Mouse (Mus musculus): ENCODE measurements around the gene Tppp. TPM values are rescaled to one million over a fixed set of nuclear protein-coding genes. Genes with fewer than 3 reads are reported as not detected.
A peak's percentile ranks its signal among the peaks of the same experiment; 100 is the strongest.

Gene Tppp
- polyA plus RNA-seq (2014; fragmentation: Nextera tagmentation; extraction: Ambion mirVana) = 2.0 and 2.1 TPM in 2 replicates

DNA sequence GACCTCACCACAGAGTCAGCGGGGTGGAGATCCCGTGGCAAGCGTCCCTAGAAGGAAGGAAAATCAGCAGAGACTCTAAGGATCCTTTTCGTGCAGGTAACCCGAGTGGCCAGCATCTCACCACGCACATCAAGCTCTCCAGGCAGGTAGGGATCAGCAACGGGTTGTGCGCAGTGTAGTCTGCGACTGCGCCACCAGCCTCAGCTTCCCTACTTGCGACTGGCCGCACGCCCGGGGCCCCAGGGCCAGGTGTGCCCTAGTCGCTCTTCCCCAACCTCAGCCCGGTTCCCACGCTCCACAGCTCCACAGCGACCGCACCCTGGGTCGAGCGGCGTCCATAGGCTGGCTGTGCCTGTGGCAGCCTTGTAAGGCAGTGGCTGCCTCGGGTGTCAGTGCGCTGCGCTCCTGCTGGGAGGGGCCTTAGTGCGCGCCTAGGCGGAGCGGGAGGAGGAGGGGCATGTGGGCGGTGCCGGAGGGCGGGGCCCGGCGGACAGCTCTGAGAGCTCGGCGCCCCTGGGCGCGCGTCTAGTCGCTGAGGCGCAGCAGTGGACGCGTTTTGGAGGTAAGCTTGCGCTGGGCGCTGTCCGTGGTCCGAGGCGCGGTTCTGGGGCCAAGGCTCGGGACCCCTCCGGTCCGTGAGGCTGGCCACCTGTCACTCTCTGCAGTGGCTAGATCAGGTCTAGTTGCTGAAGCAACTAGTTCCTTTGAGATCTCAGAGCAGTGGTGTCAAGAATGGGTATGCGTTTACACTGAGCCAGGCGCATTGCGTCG is at the start of gene Tppp:
Gene Tppp, plus strand, starts transcription at position 460 of the 771 bp plus-strand sequence.
- Histone ChIP-seq H3K4me1 (replicated peaks; ENCODE audit: control insufficient read depth, insufficient read depth, low read length) (0 out of 2 replicates have a peak, but pooled peaks cover 5% of the 10 kb centered on the region), H3K4me3 (ENCODE audit: low read depth, low read length) (peak within 1 kb of the TSS; percentile 48)
- under 1% methylated on average over 49 of the region's 56 CpGs for WGBS

GRCm38 (mm10) chr13:73960117-73960652 is 49.0 kb upstream of the Tppp start:
- ATAC-seq (replicated peaks; ENCODE audit: low FRiP score, low TSS enrichment, low read depth) (no peak), DNase-seq (ENCODE audit: low spot score) (no peak)
- H3K4me2 ChIP-seq (ENCODE audit: low read length) = no peak overlapping the region
- no peaks in the 10 kb centered on the region for H3K4me1 ChIP-seq (replicated peaks; ENCODE audit: control insufficient read depth, insufficient read depth, low read length)
- H3K9ac ChIP-seq (ENCODE audit: low read length) = no peak overlapping the region
- no peaks in the 10 kb centered on the region for H3K9me3 ChIP-seq (ENCODE audit: control insufficient read depth, low read length)
- H3K27me3 ChIP-seq (replicated peaks; ENCODE audit: control insufficient read depth, insufficient read depth, low read length) = no peaks in the 10 kb centered on the region
- peaks cover 61% of the 10 kb centered on the region for H3K36me3 ChIP-seq (ENCODE audit: control insufficient read depth, insufficient read depth, low read length)
- no peak overlapping the region for H3K4me3 ChIP-seq (ENCODE audit: low read depth, low read length)
- 93% methylated on average over 10 of the region's 10 CpGs for WGBS
- no peak overlapping the region for H3K27ac ChIP-seq (ENCODE audit: low read depth)

More for the DNA sequence above, at the start of gene Tppp:
- H3K27ac ChIP-seq (ENCODE audit: low read depth) = no peak within 1 kb of the TSS
- H3K36me3 ChIP-seq (ENCODE audit: control insufficient read depth, insufficient read depth, low read length) = no peaks in the 10 kb centered on the region
- no peaks in the 10 kb centered on the region for H3K9me3 ChIP-seq (ENCODE audit: control insufficient read depth, low read length)
- peak within 1 kb of the TSS; percentile 82 for H3K4me2 ChIP-seq (ENCODE audit: low read length)
- peaks cover 29% of the 10 kb centered on the region for H3K27me3 ChIP-seq (replicated peaks; ENCODE audit: control insufficient read depth, insufficient read depth, low read length)
- ATAC-seq (replicated peaks; ENCODE audit: low FRiP score, low TSS enrichment, low read depth) = peak; percentile 95
- DNase-seq (ENCODE audit: low spot score) = peak; percentile 91
- peak within 1 kb of the TSS; percentile 37 for H3K9ac ChIP-seq (ENCODE audit: low read length)

- Histone ChIP-seq H3K27me3 (replicated peaks; ENCODE audit: control insufficient read depth, insufficient read depth, low read length) (no peaks in the 10 kb centered on the region), H3K9ac (ENCODE audit: low read length) (no peak overlapping the region), H3K9me3 (ENCODE audit: control insufficient read depth, low read length) (no peaks in the 10 kb centered on the region), H3K4me3 (ENCODE audit: low read depth, low read length) (no peak overlapping the region), H3K27ac (ENCODE audit: low read depth) (no peak overlapping the region), H3K36me3 (ENCODE audit: control insufficient read depth, insufficient read depth, low read length) (peaks cover 51% of the 10 kb centered on the region), H3K4me2 (ENCODE audit: low read length) (no peak overlapping the region), H3K4me1 (replicated peaks; ENCODE audit: control insufficient read depth, insufficient read depth, low read length) (no peaks in the 10 kb centered on the region)
- no peak for ATAC-seq (replicated peaks; ENCODE audit: low FRiP score, low TSS enrichment, low read depth)
- WGBS = 80% methylated on average over 4 of the region's 4 CpGs
- DNase-seq (ENCODE audit: low spot score) = no peak
Observed at GRCm38 (mm10) chr13:73961177-73961576, 48.0 kb upstream of the Tppp start.

DNA sequence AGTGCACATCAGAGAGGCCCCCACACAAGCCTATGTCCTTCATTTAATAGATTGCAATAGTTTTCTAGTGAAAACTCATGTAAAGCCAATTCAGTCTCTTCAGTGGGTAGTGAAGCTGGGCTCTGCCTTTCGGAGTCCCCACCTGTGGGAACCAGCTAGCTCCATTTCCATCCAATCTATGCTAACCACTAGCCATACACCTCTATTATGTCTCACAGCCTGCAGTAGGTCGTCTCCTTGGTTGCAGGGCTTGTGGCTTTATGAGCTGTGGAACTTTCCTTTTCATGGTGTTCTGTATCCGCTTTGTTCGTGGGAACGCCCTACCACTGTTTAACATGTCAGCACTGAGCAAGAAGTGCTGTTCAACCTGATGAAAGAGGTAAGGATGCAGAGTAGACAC is 45.7 kb upstream of the Tppp start, which contains the start of gene Zdhhc11:
Gene Zdhhc11, plus strand, starts transcription at position 301 of the 400 bp plus-strand sequence.
- Histone ChIP-seq H3K4me2 (ENCODE audit: low read length) (no peak within 1 kb of the TSS), H3K36me3 (ENCODE audit: control insufficient read depth, insufficient read depth, low read length) (peaks cover 28% of the 10 kb centered on the region), H3K9me3 (ENCODE audit: control insufficient read depth, low read length) (no peaks in the 10 kb centered on the region), H3K4me1 (replicated peaks; ENCODE audit: control insufficient read depth, insufficient read depth, low read length) (no peaks in the 10 kb centered on the region), H3K9ac (ENCODE audit: low read length) (no peak within 1 kb of the TSS), H3K4me3 (ENCODE audit: low read depth, low read length) (no peak within 1 kb of the TSS), H3K27ac (ENCODE audit: low read depth) (no peak within 1 kb of the TSS), H3K27me3 (replicated peaks; ENCODE audit: control insufficient read depth, insufficient read depth, low read length) (no peaks in the 10 kb centered on the region)
- ATAC-seq (replicated peaks; ENCODE audit: low FRiP score, low TSS enrichment, low read depth) (no peak), DNase-seq (ENCODE audit: low spot score) (no peak)
- 87% methylated on average over 5 of the region's 5 CpGs for WGBS

GRCm38 (mm10) chr13:73970545-73971448 is 38.4 kb upstream of the Tppp start:
- no peaks in the 10 kb centered on the region for H3K27me3 ChIP-seq (replicated peaks; ENCODE audit: control insufficient read depth, insufficient read depth, low read length)
- 28% methylated on average over 12 of the region's 12 CpGs for WGBS
- H3K9me3 ChIP-seq (ENCODE audit: control insufficient read depth, low read length) = no peaks in the 10 kb centered on the region
- H3K4me2 ChIP-seq (ENCODE audit: low read length) = peak overlapping the region; percentile 25; the same call in 1 of the 2 replicates
- H3K36me3 ChIP-seq (ENCODE audit: control insufficient read depth, insufficient read depth, low read length) = no peaks in the 10 kb centered on the region
- no peak overlapping the region for H3K9ac ChIP-seq (ENCODE audit: low read length)
- DNase-seq (ENCODE audit: low spot score) = peak; percentile 73
- H3K27ac ChIP-seq (ENCODE audit: low read depth) = no peak overlapping the region
- no peak overlapping the region for H3K4me3 ChIP-seq (ENCODE audit: low read depth, low read length)
- peaks cover 3% of the 10 kb centered on the region; the same call in 1 of the 2 replicates for H3K4me1 ChIP-seq (replicated peaks; ENCODE audit: control insufficient read depth, insufficient read depth, low read length)
- ATAC-seq (replicated peaks; ENCODE audit: low FRiP score, low TSS enrichment, low read depth) = peak; percentile 76

GRCm38 (mm10) chr13:73974523-73974922 is 34.7 kb upstream of the Tppp start:
- WGBS = 85% methylated on average over 3 of the region's 3 CpGs
- no peak for DNase-seq (ENCODE audit: low spot score)

GRCm38 (mm10) chr13:73976935-73977334 is 32.3 kb upstream of the Tppp start:
- Histone ChIP-seq H3K4me2 (ENCODE audit: low read length) (no peak overlapping the region), H3K4me3 (ENCODE audit: low read depth, low read length) (no peak overlapping the region), H3K9ac (ENCODE audit: low read length) (no peak overlapping the region), H3K36me3 (ENCODE audit: control insufficient read depth, insufficient read depth, low read length) (no peaks in the 10 kb centered on the region), H3K9me3 (ENCODE audit: control insufficient read depth, low read length) (no peaks in the 10 kb centered on the region), H3K4me1 (replicated peaks; ENCODE audit: control insufficient read depth, insufficient read depth, low read length) (no peaks in the 10 kb centered on the region), H3K27me3 (replicated peaks; ENCODE audit: control insufficient read depth, insufficient read depth, low read length) (no peaks in the 10 kb centered on the region), H3K27ac (ENCODE audit: low read depth) (no peak overlapping the region)
- DNase-seq (ENCODE audit: low spot score) = no peak
- no peak for ATAC-seq (replicated peaks; ENCODE audit: low FRiP score, low TSS enrichment, low read depth)
- WGBS = 81% methylated on average over 5 of the region's 5 CpGs

More at GRCm38 (mm10) chr13:73974523-73974922, 34.7 kb upstream of the Tppp start:
- no peak overlapping the region for H3K9ac ChIP-seq (ENCODE audit: low read length)
- no peaks in the 10 kb centered on the region for H3K36me3 ChIP-seq (ENCODE audit: control insufficient read depth, insufficient read depth, low read length)
- H3K4me1 ChIP-seq (replicated peaks; ENCODE audit: control insufficient read depth, insufficient read depth, low read length) = peaks cover 3% of the 10 kb centered on the region; the same call in 1 of the 2 replicates
- ATAC-seq (replicated peaks; ENCODE audit: low FRiP score, low TSS enrichment, low read depth) = no peak
- no peaks in the 10 kb centered on the region for H3K27me3 ChIP-seq (replicated peaks; ENCODE audit: control insufficient read depth, insufficient read depth, low read length)
- no peaks in the 10 kb centered on the region for H3K9me3 ChIP-seq (ENCODE audit: control insufficient read depth, low read length)
- no peak overlapping the region for H3K4me2 ChIP-seq (ENCODE audit: low read length)
- H3K27ac ChIP-seq (ENCODE audit: low read depth) = no peak overlapping the region
- no peak overlapping the region for H3K4me3 ChIP-seq (ENCODE audit: low read depth, low read length)

GRCm38 (mm10) chr13:73990325-73990724 is 18.9 kb upstream of the Tppp start:
- H3K9ac ChIP-seq (ENCODE audit: low read length) = no peak overlapping the region

More at GRCm38 (mm10) chr13:73990325-73990724, 18.9 kb upstream of the Tppp start:
- H3K9me3 ChIP-seq (ENCODE audit: control insufficient read depth, low read length) = no peaks in the 10 kb centered on the region
- WGBS = 79% methylated on average over 5 of the region's 5 CpGs
- no peaks in the 10 kb centered on the region for H3K27me3 ChIP-seq (replicated peaks; ENCODE audit: control insufficient read depth, insufficient read depth, low read length)
- H3K4me1 ChIP-seq (replicated peaks; ENCODE audit: control insufficient read depth, insufficient read depth, low read length) = no peaks in the 10 kb centered on the region
- ATAC-seq (replicated peaks; ENCODE audit: low FRiP score, low TSS enrichment, low read depth) (no peak), DNase-seq (ENCODE audit: low spot score) (no peak)
- no peak overlapping the region for H3K4me3 ChIP-seq (ENCODE audit: low read depth, low read length)
- H3K36me3 ChIP-seq (ENCODE audit: control insufficient read depth, insufficient read depth, low read length) = no peaks in the 10 kb centered on the region
- H3K27ac ChIP-seq (ENCODE audit: low read depth) = no peak overlapping the region
- H3K4me2 ChIP-seq (ENCODE audit: low read length) = no peak overlapping the region
